Mouse (Mus musculus): Measurements from ENCODE around the gene Phf21a. TPM values are rescaled to one million over a fixed set of nuclear protein-coding genes. Genes with fewer than 3 reads are reported as not detected.

The Phf21a gene
- polyA plus RNA-seq, 1 experiment = not detected

GRCm38 (mm10) chr2:92360186-92360823 lies 267.4 kb downstream of the Phf21a start:
- WGBS = 54% methylated on average over 25 of the region's 25 CpGs
- H3K27ac ChIP-seq (ENCODE audit: insufficient read depth, low read depth, low read length) = no peak overlapping the region
- TF ChIP-seq CTCF (IDR thresholded peaks at IDR 0.05; ENCODE audit: insufficient read depth, low read depth, low read length) (no peak), POLR2A (IDR thresholded peaks at IDR 0.05; ENCODE audit: insufficient read depth, low read depth, low read length) (no peak)

GRCm38 (mm10) chr2:92360893-92361292 lies 268.0 kb downstream of the Phf21a start:
- 29% methylated on average over 12 of the region's 12 CpGs for WGBS

More at GRCm38 (mm10) chr2:92360186-92360823, 267.4 kb downstream of the Phf21a start:
- H3K4me1 ChIP-seq (ENCODE audit: control insufficient read depth, insufficient read depth, low read length) = peaks cover 4% of the 10 kb centered on the region; the same call in 1 of the 2 replicates
- no peak overlapping the region for H3K4me3 ChIP-seq (ENCODE audit: insufficient read depth, low read depth, low read length)

GRCm38 (mm10) chr2:92361795-92362194 lies 268.9 kb downstream of the Phf21a start:
- no peak for TF ChIP-seq CTCF (IDR thresholded peaks at IDR 0.05; ENCODE audit: insufficient read depth, low read depth, low read length)
- TF ChIP-seq POLR2A (IDR thresholded peaks at IDR 0.05; ENCODE audit: insufficient read depth, low read depth, low read length) = no peak
- WGBS = 72% methylated on average over 8 of the region's 8 CpGs
- no peak overlapping the region for H3K27ac ChIP-seq (ENCODE audit: insufficient read depth, low read depth, low read length)
- H3K4me1 ChIP-seq (ENCODE audit: control insufficient read depth, insufficient read depth, low read length) = peaks cover 4% of the 10 kb centered on the region; the same call in 1 of the 2 replicates
- H3K4me3 ChIP-seq (ENCODE audit: insufficient read depth, low read depth, low read length) = no peak overlapping the region

More at GRCm38 (mm10) chr2:92360893-92361292, 268.0 kb downstream of the Phf21a start:
- Histone ChIP-seq H3K4me1 (ENCODE audit: control insufficient read depth, insufficient read depth, low read length) (peaks cover 4% of the 10 kb centered on the region; the same call in 1 of the 2 replicates), H3K27ac (ENCODE audit: insufficient read depth, low read depth, low read length) (no peak overlapping the region), H3K4me3 (ENCODE audit: insufficient read depth, low read depth, low read length) (no peak overlapping the region)
- TF ChIP-seq CTCF (IDR thresholded peaks at IDR 0.05; ENCODE audit: insufficient read depth, low read depth, low read length) (no peak), POLR2A (IDR thresholded peaks at IDR 0.05; ENCODE audit: insufficient read depth, low read depth, low read length) (no peak)

GRCm38 (mm10) chr2:92362571-92363228 lies 269.8 kb downstream of the Phf21a start:
- no peak overlapping the region for H3K4me3 ChIP-seq (ENCODE audit: insufficient read depth, low read depth, low read length)
- WGBS = 87% methylated on average over 6 of the region's 6 CpGs
- TF ChIP-seq POLR2A (IDR thresholded peaks at IDR 0.05; ENCODE audit: insufficient read depth, low read depth, low read length) (no peak), CTCF (IDR thresholded peaks at IDR 0.05; ENCODE audit: insufficient read depth, low read depth, low read length) (no peak)

GRCm38 (mm10) chr2:92364086-92364485 lies 271.2 kb downstream of the Phf21a start:
- Histone ChIP-seq H3K4me1 (ENCODE audit: control insufficient read depth, insufficient read depth, low read length) (peaks cover 4% of the 10 kb centered on the region; the same call in 1 of the 2 replicates), H3K4me3 (ENCODE audit: insufficient read depth, low read depth, low read length) (no peak overlapping the region), H3K27ac (ENCODE audit: insufficient read depth, low read depth, low read length) (no peak overlapping the region)
- TF ChIP-seq POLR2A (IDR thresholded peaks at IDR 0.05; ENCODE audit: insufficient read depth, low read depth, low read length) = no peak
- TF ChIP-seq CTCF (IDR thresholded peaks at IDR 0.05; ENCODE audit: insufficient read depth, low read depth, low read length) = no peak
- 92% methylated on average over 4 of the region's 4 CpGs for WGBS

More at GRCm38 (mm10) chr2:92362571-92363228, 269.8 kb downstream of the Phf21a start:
- peaks cover 4% of the 10 kb centered on the region; the same call in 1 of the 2 replicates for H3K4me1 ChIP-seq (ENCODE audit: control insufficient read depth, insufficient read depth, low read length)
- H3K27ac ChIP-seq (ENCODE audit: insufficient read depth, low read depth, low read length) = no peak overlapping the region

GRCm38 (mm10) chr2:92365568-92365967 lies 272.7 kb downstream of the Phf21a start:
- H3K4me1 ChIP-seq (ENCODE audit: control insufficient read depth, insufficient read depth, low read length) = peaks cover 5% of the 10 kb centered on the region; the same call in 1 of the 2 replicates
- 88% methylated on average over 10 of the region's 10 CpGs for WGBS
- TF ChIP-seq CTCF (IDR thresholded peaks at IDR 0.05; ENCODE audit: insufficient read depth, low read depth, low read length) = no peak
- TF ChIP-seq POLR2A (IDR thresholded peaks at IDR 0.05; ENCODE audit: insufficient read depth, low read depth, low read length) = no peak
- H3K4me3 ChIP-seq (ENCODE audit: insufficient read depth, low read depth, low read length) = no peak overlapping the region
- H3K27ac ChIP-seq (ENCODE audit: insufficient read depth, low read depth, low read length) = no peak overlapping the region

GRCm38 (mm10) chr2:92367383-92368029 lies 274.6 kb downstream of the Phf21a start:
- Histone ChIP-seq H3K27ac (ENCODE audit: insufficient read depth, low read depth, low read length) (no peak overlapping the region), H3K4me3 (ENCODE audit: insufficient read depth, low read depth, low read length) (no peak overlapping the region), H3K4me1 (ENCODE audit: control insufficient read depth, insufficient read depth, low read length) (peaks cover 23% of the 10 kb centered on the region)
- TF ChIP-seq POLR2A (IDR thresholded peaks at IDR 0.05; ENCODE audit: insufficient read depth, low read depth, low read length) (no peak), CTCF (IDR thresholded peaks at IDR 0.05; ENCODE audit: insufficient read depth, low read depth, low read length) (no peak)
- 55% methylated on average over 20 of the region's 20 CpGs for WGBS

- no peak for TF ChIP-seq POLR2A (IDR thresholded peaks at IDR 0.05; ENCODE audit: insufficient read depth, low read depth, low read length)
- no peak for TF ChIP-seq CTCF (IDR thresholded peaks at IDR 0.05; ENCODE audit: insufficient read depth, low read depth, low read length)
- Histone ChIP-seq H3K4me3 (ENCODE audit: insufficient read depth, low read depth, low read length) (peak overlapping the region; percentile 6; the same call in 1 of the 2 replicates), H3K4me1 (ENCODE audit: control insufficient read depth, insufficient read depth, low read length) (peaks cover 30% of the 10 kb centered on the region), H3K27ac (ENCODE audit: insufficient read depth, low read depth, low read length) (no peak overlapping the region)
- WGBS = 25% methylated on average over 19 of the region's 19 CpGs
These were observed 277.5 kb downstream of the Phf21a start for GRCm38 (mm10) chr2:92370375-92370774.
